Mouse (Mus musculus) small intestine, adult 2 months (tissue): Measurements from ENCODE around the gene Mta2. TPM values are rescaled to one million over a fixed set of nuclear protein-coding genes. Genes with fewer than 3 reads are reported as not detected.

Experiments
- H3K27ac ChIP-seq: fragments of 200-500 bp; 2 replicates; pipeline ENCODE4 v1.5.1; 2012; ENCODE audit warnings: low read depth, low read length, control low read depth, inconsistent platforms; ENCODE audit not compliant: insufficient read depth
- H3K27me3 ChIP-seq: fragments of 200-500 bp; 2 replicates; pipeline ENCODE4 v1.6.1; 2012; ENCODE audit warnings: mild to moderate bottlenecking, moderate library complexity, low read length, inconsistent platforms; ENCODE audit not compliant: control insufficient read depth, insufficient read depth
- H3K36me3 ChIP-seq: fragments of 200-500 bp; 2 replicates; pipeline ENCODE4 v1.6.1; 2012; ENCODE audit warnings: mild to moderate bottlenecking, low read length, control low read depth, inconsistent platforms; ENCODE audit not compliant: control insufficient read depth, insufficient read depth
- H3K4me1 ChIP-seq: fragments of 200-500 bp; 2 replicates; pipeline ENCODE4 v1.6.1; 2012; ENCODE audit warnings: low read length, inconsistent platforms, mixed read lengths; ENCODE audit not compliant: control insufficient read depth, insufficient read depth, insufficient read length
- H3K4me3 ChIP-seq: fragments of 200-500 bp; 2 replicates; pipeline ENCODE4 v1.5.1; 2012; ENCODE audit warnings: low read depth, mild to moderate bottlenecking, control low read depth, inconsistent platforms, low read length, moderate library complexity
- CTCF ChIP-seq: fragments of 200-500 bp; IDR thresholded peaks from 2 replicates; pipeline ENCODE4 v1.5.1; 2012; ENCODE audit warnings: low read depth, mild to moderate bottlenecking, control low read depth, inconsistent platforms, low read length, moderate library complexity, mixed read lengths; ENCODE audit not compliant: insufficient replicate concordance, insufficient read length; ENCODE audit errors: extremely low read depth
- POLR2A ChIP-seq: fragments of 200-500 bp; IDR thresholded peaks from 2 replicates; pipeline ENCODE4 v1.6.1; 2012; ENCODE audit warnings: low read depth, mild to moderate bottlenecking, control low read depth, inconsistent platforms, low read length, moderate library complexity
- WGBS: fragments of 180-500 bp; shearing (Covaris S2); methylation state at CpG from one replicate; pipeline ENCODE4 v1.1.7; 2018; 5-methylcytosine and 5-hydroxymethylcytosine counted together
- polyA plus RNA-seq: library from polyadenylated mRNA; depleted of rRNA; stranded (reverse); fragments of >200 nt; gene quantifications from 2 replicates; pipeline ENCODE4 v1.2.3, GENCODE M21; 2012

The Mta2 gene
- polyA plus RNA-seq, 1 experiment, result 21.7 TPM

- Histone ChIP-seq H3K4me3 (no peak overlapping the region), H3K36me3 (peaks cover 24% of the 10 kb centered on the region), H3K4me1 (peaks cover 5% of the 10 kb centered on the region; the same call in 1 of the 2 replicates), H3K27ac (peak overlapping the region; percentile 53), H3K27me3 (no peaks in the 10 kb centered on the region)
- TF ChIP-seq CTCF (no peak), POLR2A (no peak)
- 44% methylated on average over 6 of the region's 6 CpGs for WGBS
Observed at GRCm38 (mm10) chr19:8919684-8920072, 22.0 kb upstream of the Mta2 start.

- TF ChIP-seq CTCF (no peak), POLR2A (peak; percentile 69)
- WGBS, result 1% methylated on average over 50 of the region's 50 CpGs
- H3K27ac ChIP-seq, result peak within 1 kb of the TSS; percentile 80
- peak within 1 kb of the TSS; percentile 71 for H3K4me3 ChIP-seq
- H3K36me3 ChIP-seq, result peaks cover 19% of the 10 kb centered on the region
- H3K4me1 ChIP-seq, result peaks cover 5% of the 10 kb centered on the region; the same call in 1 of the 2 replicates
- no peaks in the 10 kb centered on the region for H3K27me3 ChIP-seq
Observed at GRCm38 (mm10) chr19:8920073-8920736, 21.5 kb upstream of the Mta2 start, which contains the start of gene B3gat3. Gene B3gat3 (plus strand): TSS chr19:8920374.

GRCm38 (mm10) chr19:8920836-8921291, 20.8 kb upstream of the Mta2 start:
- peaks cover 14% of the 10 kb centered on the region for H3K36me3 ChIP-seq
- TF ChIP-seq CTCF (no peak), POLR2A (no peak)
- H3K27ac ChIP-seq, result peak overlapping the region; percentile 80
- H3K4me3 ChIP-seq, result peak overlapping the region; percentile 71
- peaks cover 5% of the 10 kb centered on the region; the same call in 1 of the 2 replicates for H3K4me1 ChIP-seq
- under 1% methylated on average over 6 of the region's 6 CpGs for WGBS
- no peaks in the 10 kb centered on the region for H3K27me3 ChIP-seq

GRCm38 (mm10) chr19:8921741-8922140, 19.9 kb upstream of the Mta2 start:
- no peak overlapping the region for H3K4me3 ChIP-seq
- H3K27ac ChIP-seq, result no peak overlapping the region
- TF ChIP-seq CTCF (no peak), POLR2A (no peak)
- peaks cover 9% of the 10 kb centered on the region; the same call in 1 of the 2 replicates for H3K36me3 ChIP-seq
- H3K4me1 ChIP-seq, result peaks cover 5% of the 10 kb centered on the region; the same call in 1 of the 2 replicates
- no peaks in the 10 kb centered on the region for H3K27me3 ChIP-seq
- 73% methylated on average over 9 of the region's 9 CpGs for WGBS

- Histone ChIP-seq H3K27me3 (no peaks in the 10 kb centered on the region), H3K4me1 (peaks cover 9% of the 10 kb centered on the region), H3K36me3 (peaks cover 9% of the 10 kb centered on the region; the same call in 1 of the 2 replicates), H3K4me3 (no peak overlapping the region), H3K27ac (no peak overlapping the region)
- TF ChIP-seq CTCF, result no peak
- TF ChIP-seq POLR2A, result no peak
- WGBS, result 79% methylated on average over 2 of the region's 2 CpGs
Observed at GRCm38 (mm10) chr19:8926766-8927165, 14.9 kb upstream of the Mta2 start.

- Histone ChIP-seq H3K27ac (no peak overlapping the region), H3K4me3 (no peak overlapping the region), H3K27me3 (no peaks in the 10 kb centered on the region), H3K36me3 (peaks cover 7% of the 10 kb centered on the region; the same call in 1 of the 2 replicates), H3K4me1 (peaks cover 9% of the 10 kb centered on the region)
- 88% methylated on average over 12 of the region's 12 CpGs for WGBS
- TF ChIP-seq POLR2A (no peak), CTCF (no peak)
Observed at GRCm38 (mm10) chr19:8927891-8928525, 13.7 kb upstream of the Mta2 start.

GRCm38 (mm10) chr19:8928689-8929223, 12.9 kb upstream of the Mta2 start:
- Histone ChIP-seq H3K4me3 (peak overlapping the region; percentile 95), H3K36me3 (peaks cover 7% of the 10 kb centered on the region; the same call in 1 of the 2 replicates), H3K4me1 (peaks cover 9% of the 10 kb centered on the region), H3K27me3 (no peaks in the 10 kb centered on the region), H3K27ac (peak overlapping the region; percentile 77; the same call in 1 of the 2 replicates)
- 28% methylated on average over 16 of the region's 16 CpGs for WGBS
- TF ChIP-seq POLR2A (no peak), CTCF (no peak)
